Mouse (Mus musculus) midbrain, embryonic 11.5 days (tissue): Measurements from ENCODE around the gene Utrn. TPM values are rescaled to one million over a fixed set of nuclear protein-coding genes. Genes with fewer than 3 reads are reported as not detected.
"Not testable (repeated sequence)": the region's sequence is repeated elsewhere in the genome, so short reads cannot be mapped to it uniquely, and the experiment has no call there.

Experiments used
- ATAC-seq: fragments of 200-750 bp; cut with Nextera tagmentation; 2 replicates; pipeline ENCODE4 v1.8.0; 2017; ENCODE audit warnings: moderate TSS enrichment, moderate library complexity; ENCODE audit not compliant: low FRiP score
- DNase-seq: peaks from one replicate; pipeline ENCODE4 v3.0.0; 2015; ENCODE audit warnings: low spot score; ENCODE audit errors: missing footprints
- H3K27ac ChIP-seq: fragments of 300-500 bp; sonication (generic); 2 replicates; pipeline ENCODE4 v1.5.1; 2014; ENCODE audit warnings: low read depth, low read length
- H3K27me3 ChIP-seq: fragments of 300-500 bp; sonication (generic); 2 replicates; pipeline ENCODE4 v1.6.1; 2014; ENCODE audit warnings: mild to moderate bottlenecking, low read length, moderate library complexity, mixed read lengths; ENCODE audit not compliant: control insufficient read depth, insufficient read depth
- H3K36me3 ChIP-seq: fragments of 300-500 bp; sonication (generic); 2 replicates; pipeline ENCODE4 v1.6.1; 2014; ENCODE audit warnings: mild to moderate bottlenecking, low read length, moderate library complexity, mixed read lengths; ENCODE audit not compliant: control insufficient read depth, insufficient read depth
- H3K4me1 ChIP-seq: fragments of 300-500 bp; sonication (generic); 2 replicates; pipeline ENCODE4 v1.6.1; 2014; ENCODE audit warnings: low read length; ENCODE audit not compliant: control insufficient read depth, insufficient read depth
- H3K4me2 ChIP-seq: fragments of 300-500 bp; sonication (generic); 2 replicates; pipeline ENCODE4 v1.6.1; 2014; ENCODE audit warnings: mild to moderate bottlenecking, moderate library complexity
- H3K4me3 ChIP-seq: fragments of 300-500 bp; sonication (generic); 2 replicates; pipeline ENCODE4 v1.5.1; 2014; ENCODE audit warnings: low read depth, low read length
- H3K9ac ChIP-seq: fragments of 300-500 bp; sonication (generic); 2 replicates; pipeline ENCODE4 v1.6.1; 2014; ENCODE audit warnings: low read length
- H3K9me3 ChIP-seq: fragments of 300-500 bp; sonication (generic); 2 replicates; pipeline ENCODE4 v1.6.1; 2016; ENCODE audit warnings: low read length; ENCODE audit not compliant: control insufficient read depth
- WGBS: fragments of 180-500 bp; shearing (Covaris S2); extraction: QIAGEN DNeasy Blood & Tissue Kit; methylation state at CpG from one replicate; pipeline ENCODE4 v1.1.7; 2014; 5-methylcytosine and 5-hydroxymethylcytosine counted together
- polyA plus RNA-seq: library from polyadenylated mRNA; unstranded; fragments of >200 nt; fragmentation: Nextera tagmentation; extraction: Ambion mirVana; gene quantifications from 2 replicates; pipeline ENCODE4 v1.2.1, GENCODE M21; 2014

Gene Utrn
- polyA plus RNA-seq, 1 experiment from 2014 or later, result 29.1 TPM

DNA sequence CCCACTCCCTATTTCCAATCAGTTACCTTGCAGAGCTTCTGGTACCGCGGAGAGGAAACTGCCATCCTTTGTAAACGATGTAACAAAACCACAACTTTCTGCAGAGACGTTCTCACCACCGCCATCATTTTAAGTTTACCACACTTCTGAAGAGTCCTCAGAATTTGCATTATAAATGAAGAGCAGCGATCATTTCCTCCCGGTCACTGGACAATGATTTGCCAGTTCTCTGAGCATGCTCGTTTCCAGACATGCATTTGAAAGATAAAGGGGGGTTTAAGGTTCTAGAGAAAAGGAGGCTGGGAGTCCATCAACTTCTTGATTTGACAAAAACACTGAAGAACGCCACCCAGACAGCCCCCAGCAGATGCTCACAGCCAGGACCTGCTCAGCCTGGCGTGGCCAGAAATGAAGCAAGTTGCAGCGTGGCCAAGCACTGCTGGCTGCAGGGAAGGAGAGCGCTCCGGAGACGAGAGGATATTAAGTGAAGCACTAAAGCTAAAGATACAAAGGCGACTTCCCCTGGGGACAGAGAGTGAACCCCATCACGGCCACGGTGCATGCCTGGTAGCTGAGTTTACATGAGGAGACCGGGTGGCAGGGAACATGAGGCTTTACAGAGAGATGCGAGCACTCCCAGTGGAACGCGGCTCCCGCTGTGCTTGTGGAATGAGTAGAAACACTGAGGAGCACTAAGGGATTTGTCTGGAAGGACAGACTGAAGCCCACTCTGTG, 254.5 kb downstream of the Utrn start:
- Histone ChIP-seq H3K27me3 (no peaks in the 10 kb centered on the region), H3K4me2 (peak overlapping the region; percentile 79), H3K9ac (peak overlapping the region; percentile 63), H3K4me3 (peak overlapping the region; percentile 37), H3K9me3 (no peaks in the 10 kb centered on the region), H3K27ac (no peak overlapping the region; the same call in 1 of the 2 replicates), H3K36me3 (no peaks in the 10 kb centered on the region), H3K4me1 (no peaks in the 10 kb centered on the region)
- DNase-seq (peak; percentile 93), ATAC-seq (peak; percentile 61)
- WGBS, result 2% methylated on average over 22 of the region's 22 CpGs

DNA sequence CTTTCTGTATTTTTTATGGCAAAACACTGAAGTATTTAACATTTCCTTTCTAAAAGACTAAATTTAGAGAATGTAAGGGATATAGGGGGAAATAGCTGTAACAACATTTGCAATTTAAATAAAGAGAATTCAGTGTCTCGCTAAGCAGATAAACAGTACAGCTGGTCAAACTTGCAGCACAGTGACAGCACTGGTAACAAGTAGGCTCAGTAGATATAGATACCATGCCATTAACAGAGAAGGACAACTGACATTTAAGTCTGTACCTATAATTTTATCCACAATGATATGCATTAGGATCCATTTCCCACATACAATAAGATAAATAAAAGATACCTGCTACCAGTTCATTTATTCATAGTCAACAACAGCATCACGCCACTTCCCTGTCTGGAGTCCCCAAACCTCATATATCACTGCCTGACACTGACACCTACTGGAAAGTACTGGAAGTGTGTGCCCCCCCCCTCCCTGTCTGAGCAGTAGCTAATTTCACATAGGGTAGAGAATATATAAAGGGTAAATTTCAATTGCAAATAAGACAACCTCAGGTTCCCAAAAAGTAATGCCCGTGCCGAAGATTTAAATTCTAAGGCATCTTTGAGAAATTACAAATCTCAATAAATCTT, 256.8 kb downstream of the Utrn start:
- Histone ChIP-seq H3K27me3 (no peaks in the 10 kb centered on the region), H3K4me2 (no peak overlapping the region), H3K9ac (no peak overlapping the region), H3K36me3 (no peaks in the 10 kb centered on the region), H3K9me3 (no peaks in the 10 kb centered on the region), H3K4me1 (no peaks in the 10 kb centered on the region), H3K27ac (no peak overlapping the region), H3K4me3 (no peak overlapping the region)
- 25% methylated on average over 4 of the region's 4 CpGs for WGBS
- peak; percentile 96 for DNase-seq
- peak; percentile 81 for ATAC-seq

DNA sequence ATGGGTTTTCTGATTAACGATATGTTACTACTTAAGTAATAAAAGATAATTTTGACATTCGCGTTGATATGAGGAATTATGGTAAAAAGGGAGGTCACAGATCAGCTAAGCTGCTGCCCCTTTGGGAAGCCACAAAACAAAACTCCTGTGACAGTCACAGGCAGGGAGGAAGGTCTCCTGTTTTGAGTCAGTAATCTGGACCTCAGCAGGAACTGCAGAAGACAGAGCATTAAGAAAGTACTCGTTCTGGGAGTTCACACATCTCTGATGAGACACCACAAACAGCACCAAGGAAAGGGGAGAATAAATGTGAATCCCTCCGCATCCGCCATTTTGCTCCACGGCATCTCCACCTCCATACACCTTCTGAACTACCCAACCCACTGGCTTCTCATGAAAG, 259.3 kb downstream of the Utrn start:
- H3K9me3 ChIP-seq, result no peaks in the 10 kb centered on the region
- no peaks in the 10 kb centered on the region for H3K27me3 ChIP-seq
- H3K4me2 ChIP-seq, result no peak overlapping the region
- DNase-seq (no peak), ATAC-seq (no peak)
- no peak overlapping the region for H3K4me3 ChIP-seq
- H3K36me3 ChIP-seq, result no peaks in the 10 kb centered on the region
- H3K27ac ChIP-seq, result no peak overlapping the region
- WGBS, result 76% methylated on average over 7 of the region's 7 CpGs
- no peaks in the 10 kb centered on the region for H3K4me1 ChIP-seq
- H3K9ac ChIP-seq, result no peak overlapping the region

DNA sequence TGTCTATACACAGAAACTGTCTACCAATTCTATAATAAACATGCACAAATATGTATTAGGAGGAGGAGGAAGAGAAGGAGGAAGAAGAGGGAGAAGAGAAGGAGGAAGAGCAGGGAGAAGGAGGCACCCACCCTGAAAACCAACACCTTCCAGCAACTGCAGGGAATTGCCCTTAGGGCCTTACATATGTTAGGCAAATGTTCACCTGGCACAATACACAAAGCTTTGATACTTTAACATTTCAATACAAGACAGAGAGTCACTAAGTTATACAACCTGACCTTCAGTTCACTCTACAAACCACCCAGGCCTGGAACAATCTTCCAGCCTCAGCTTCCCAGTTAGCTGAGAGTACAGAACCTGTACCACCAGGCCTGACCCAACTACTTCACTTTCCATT, 260.5 kb downstream of the Utrn start:
- Histone ChIP-seq H3K9ac (no peak overlapping the region), H3K27me3 (no peaks in the 10 kb centered on the region), H3K4me2 (no peak overlapping the region), H3K4me3 (no peak overlapping the region), H3K4me1 (no peaks in the 10 kb centered on the region), H3K36me3 (no peaks in the 10 kb centered on the region), H3K9me3 (no peaks in the 10 kb centered on the region), H3K27ac (no peak overlapping the region)
- ATAC-seq (no peak), DNase-seq (peak; percentile 35)

DNA sequence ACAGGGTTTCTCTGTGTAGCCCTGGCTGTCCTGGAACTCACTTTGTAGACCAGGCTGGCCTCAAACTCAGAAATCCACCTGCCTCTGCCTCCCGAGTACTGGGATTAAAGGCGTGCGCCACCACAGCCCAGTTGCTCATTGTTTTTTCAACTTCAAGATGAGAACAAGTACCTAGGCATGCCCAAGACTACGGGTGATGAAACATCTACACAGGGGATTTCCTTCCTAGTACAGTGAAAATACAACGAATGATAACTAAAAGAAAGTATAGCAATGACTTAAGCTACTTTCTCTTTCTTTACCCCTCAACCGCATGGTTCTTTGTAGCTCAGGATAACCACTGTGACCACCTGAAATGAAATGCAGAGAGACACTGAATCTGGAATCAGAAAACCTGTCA, 262.0 kb downstream of the Utrn start:
- H3K27me3 ChIP-seq, H3K4me3 ChIP-seq, H3K36me3 ChIP-seq, H3K9ac ChIP-seq, H3K4me2 ChIP-seq, H3K9me3 ChIP-seq, DNase-seq, H3K4me1 ChIP-seq, H3K27ac ChIP-seq, ATAC-seq: not testable (repeated sequence)
- WGBS, result 94% methylated on average over 6 of the region's 6 CpGs

DNA sequence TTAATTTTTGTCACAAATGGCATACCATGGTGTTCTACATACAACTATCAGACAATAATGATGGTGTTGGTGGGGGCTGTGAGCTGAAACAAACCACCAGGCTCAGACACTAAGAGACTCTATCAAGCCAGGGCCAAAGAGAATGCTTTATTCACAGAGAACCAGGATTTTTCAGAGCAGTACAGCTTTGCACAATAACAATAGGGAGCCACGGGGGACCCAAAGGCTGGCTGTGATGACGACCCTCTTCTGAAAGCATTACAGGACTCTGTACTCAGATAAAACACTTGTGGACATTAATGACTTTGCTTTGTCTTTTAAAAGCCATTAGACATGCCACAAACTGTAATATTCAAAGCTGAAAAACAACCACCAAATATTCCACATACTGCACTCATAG, 273.8 kb downstream of the Utrn start:
- H3K4me2 ChIP-seq, result no peak overlapping the region
- H3K4me3 ChIP-seq, result no peak overlapping the region
- H3K27me3 ChIP-seq, result no peaks in the 10 kb centered on the region
- DNase-seq, result no peak
- 23% methylated on average over 2 of the region's 2 CpGs for WGBS
- H3K9ac ChIP-seq, result no peak overlapping the region
- H3K36me3 ChIP-seq, result no peaks in the 10 kb centered on the region
- ATAC-seq, result no peak
- peaks cover 3% of the 10 kb centered on the region; the same call in 1 of the 2 replicates for H3K4me1 ChIP-seq
- H3K27ac ChIP-seq, result no peak overlapping the region
- H3K9me3 ChIP-seq, result no peaks in the 10 kb centered on the region

DNA sequence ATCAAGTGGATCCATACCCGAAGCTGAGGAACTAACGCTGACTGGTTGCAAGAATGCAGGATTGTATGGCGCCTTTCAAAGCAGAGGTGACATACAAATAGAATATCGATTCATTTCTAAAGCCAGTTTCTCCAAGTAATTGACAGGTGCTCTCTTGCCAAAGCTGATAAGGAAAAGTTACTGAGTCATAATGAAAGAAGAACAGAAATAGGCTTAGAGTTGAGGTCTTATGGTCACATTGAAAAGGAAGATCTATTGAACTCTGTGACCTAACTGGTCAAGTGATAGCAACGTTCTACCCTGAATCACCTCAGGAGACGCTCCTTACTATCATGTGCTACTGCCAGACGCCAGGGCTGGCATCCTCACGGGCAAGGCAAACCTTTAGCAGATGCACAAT, 274.2 kb downstream of the Utrn start:
- WGBS, result 85% methylated on average over 8 of the region's 8 CpGs
- Histone ChIP-seq H3K4me3 (no peak overlapping the region), H3K4me1 (peaks cover 3% of the 10 kb centered on the region; the same call in 1 of the 2 replicates), H3K9ac (no peak overlapping the region), H3K4me2 (no peak overlapping the region), H3K27me3 (no peaks in the 10 kb centered on the region), H3K36me3 (no peaks in the 10 kb centered on the region), H3K27ac (no peak overlapping the region), H3K9me3 (no peaks in the 10 kb centered on the region)
- DNase-seq (no peak), ATAC-seq (no peak)

DNA sequence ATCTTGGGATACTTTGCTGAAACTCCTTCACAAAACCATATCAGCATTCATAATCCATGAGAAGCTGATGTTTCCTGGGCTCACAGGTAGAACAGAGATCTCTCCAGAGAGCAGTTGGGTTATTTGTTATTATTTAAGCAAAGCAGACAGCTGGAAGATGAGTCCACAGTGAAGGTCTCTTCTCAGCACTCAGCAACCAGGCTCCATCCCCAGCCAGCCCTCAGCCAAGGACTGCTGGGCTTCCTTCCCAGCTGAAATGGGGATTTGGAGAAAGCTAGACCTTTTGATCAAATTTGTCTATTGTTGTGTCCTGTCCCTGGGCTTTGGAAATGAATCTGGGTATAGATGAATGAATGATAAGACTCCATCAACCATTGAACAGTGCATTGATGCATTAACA, 276.1 kb downstream of the Utrn start:
- Histone ChIP-seq H3K9me3 (no peaks in the 10 kb centered on the region), H3K4me1 (peaks cover 3% of the 10 kb centered on the region; the same call in 1 of the 2 replicates), H3K9ac (no peak overlapping the region), H3K27ac (no peak overlapping the region), H3K36me3 (no peaks in the 10 kb centered on the region), H3K4me2 (no peak overlapping the region), H3K27me3 (no peaks in the 10 kb centered on the region), H3K4me3 (no peak overlapping the region)
- no peak for ATAC-seq
- no peak for DNase-seq

DNA sequence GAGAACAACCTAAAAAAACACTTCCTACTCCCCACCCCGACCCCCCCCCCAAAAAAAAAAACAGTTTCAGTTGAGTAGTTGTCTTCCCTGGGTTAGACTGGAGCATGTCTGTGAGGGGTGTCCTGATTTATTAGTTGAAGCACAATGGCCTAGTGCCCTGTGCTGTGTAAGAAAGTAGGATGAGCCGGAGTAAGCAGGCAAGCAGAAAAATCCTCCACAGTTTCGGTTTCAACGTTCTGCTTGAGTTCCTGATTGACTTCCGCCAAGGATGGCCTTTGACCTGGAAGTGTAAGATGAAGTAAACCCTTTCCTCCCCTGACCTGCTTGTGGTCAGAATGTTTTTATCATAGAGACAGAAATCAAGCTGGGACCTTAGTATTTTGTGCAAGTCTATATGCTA, 277.2 kb downstream of the Utrn start:
- no peaks in the 10 kb centered on the region for H3K27me3 ChIP-seq
- ATAC-seq (no peak), DNase-seq (no peak)
- no peak overlapping the region for H3K4me2 ChIP-seq
- H3K36me3 ChIP-seq, result no peaks in the 10 kb centered on the region
- H3K4me1 ChIP-seq, result peaks cover 3% of the 10 kb centered on the region; the same call in 1 of the 2 replicates
- H3K9ac ChIP-seq, result no peak overlapping the region
- H3K4me3 ChIP-seq, result no peak overlapping the region
- no peaks in the 10 kb centered on the region for H3K9me3 ChIP-seq
- H3K27ac ChIP-seq, result no peak overlapping the region
- WGBS, result 54% methylated on average over 5 of the region's 5 CpGs
